Mouse (Mus musculus) embryo, embryonic 11.5 days (tissue): ENCODE measurements around the gene Ugt1a7c.
"Not testable (repeated sequence)": the region's sequence is repeated elsewhere in the genome, so short reads cannot be mapped to it uniquely, and the experiment has no call there.

ENCODE experiments used
- DNase-seq: peaks from one replicate; pipeline ENCODE4 v3.0.0-alpha.2; 2012; ENCODE audit warnings: low read depth, low spot score

Gene Ugt1a7c

DNA sequence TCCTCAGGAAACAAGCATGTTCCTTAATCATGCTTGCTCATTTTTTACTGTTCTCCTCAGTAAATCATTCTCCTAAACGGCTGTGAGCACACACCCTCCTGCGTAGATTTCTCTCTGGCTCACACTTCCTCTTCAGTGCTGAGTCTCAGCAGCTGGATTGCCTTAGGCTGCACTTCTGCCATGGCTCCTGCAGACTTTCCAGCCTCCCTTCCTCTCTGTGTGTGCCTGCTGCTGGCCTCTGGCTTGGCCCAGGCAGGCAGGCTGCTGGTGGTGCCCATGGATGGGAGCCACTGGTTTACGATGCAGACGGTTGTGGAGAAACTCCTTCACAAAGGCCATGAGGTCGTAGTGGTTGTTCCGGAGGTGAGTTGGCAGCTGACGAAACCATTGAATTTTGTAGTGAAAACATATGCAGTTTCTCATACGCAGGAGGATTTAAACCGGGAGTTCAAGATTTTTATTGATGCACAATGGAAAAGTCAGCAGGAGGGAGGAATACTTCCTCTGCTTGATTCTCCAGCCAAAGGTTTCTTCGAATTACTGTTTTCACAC lies at the start of gene Ugt1a7c:
Ugt1a7c (plus strand) TSS at position 122 of the 552 bp plus-strand sequence.
- peak; percentile 14 for DNase-seq

DNA sequence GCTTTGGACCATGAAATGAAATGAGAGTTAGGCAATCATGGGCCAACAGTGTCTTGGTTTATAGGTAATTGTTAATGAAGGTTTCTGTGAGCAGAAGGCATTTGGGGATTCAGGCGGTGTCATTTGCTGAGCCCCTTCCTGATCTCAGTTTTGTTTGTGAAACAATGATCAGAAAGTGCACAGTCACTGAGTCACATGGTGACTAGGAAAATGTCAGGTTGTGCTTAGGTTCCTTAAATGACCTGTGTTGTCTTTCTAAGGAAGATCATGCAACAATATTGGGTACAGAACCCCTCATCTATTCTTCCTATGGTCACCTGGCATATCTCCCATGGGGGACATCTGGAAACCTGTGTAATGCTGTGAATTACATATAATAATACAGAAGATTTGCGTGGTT lies 47.5 kb upstream of the Ugt1a7c start:
- DNase-seq, result not testable (repeated sequence)

DNA sequence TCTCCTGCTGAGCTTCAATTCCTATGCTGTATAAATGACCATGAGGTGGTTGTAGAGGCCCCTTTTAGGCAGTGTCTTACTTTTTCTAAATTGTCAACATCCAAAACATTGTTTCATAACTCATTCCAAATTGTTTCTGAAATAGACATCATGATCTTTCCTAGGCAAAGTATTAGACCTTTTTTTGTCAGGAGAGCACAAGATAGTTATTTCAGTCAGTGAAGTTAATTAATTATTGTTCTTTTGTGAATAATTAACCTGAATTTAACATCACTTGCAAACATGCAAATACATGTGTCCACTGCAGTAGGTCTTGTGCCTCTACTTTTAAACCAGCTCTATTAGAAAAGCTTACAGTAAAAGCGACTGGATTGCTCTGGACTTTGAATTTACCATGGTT lies 39.8 kb upstream of the Ugt1a7c start, which contains the start of gene Ugt1a10:
Ugt1a10 (plus strand) TSS at position 301 of the 400 bp plus-strand sequence.
- DNase-seq, result no peak

DNA sequence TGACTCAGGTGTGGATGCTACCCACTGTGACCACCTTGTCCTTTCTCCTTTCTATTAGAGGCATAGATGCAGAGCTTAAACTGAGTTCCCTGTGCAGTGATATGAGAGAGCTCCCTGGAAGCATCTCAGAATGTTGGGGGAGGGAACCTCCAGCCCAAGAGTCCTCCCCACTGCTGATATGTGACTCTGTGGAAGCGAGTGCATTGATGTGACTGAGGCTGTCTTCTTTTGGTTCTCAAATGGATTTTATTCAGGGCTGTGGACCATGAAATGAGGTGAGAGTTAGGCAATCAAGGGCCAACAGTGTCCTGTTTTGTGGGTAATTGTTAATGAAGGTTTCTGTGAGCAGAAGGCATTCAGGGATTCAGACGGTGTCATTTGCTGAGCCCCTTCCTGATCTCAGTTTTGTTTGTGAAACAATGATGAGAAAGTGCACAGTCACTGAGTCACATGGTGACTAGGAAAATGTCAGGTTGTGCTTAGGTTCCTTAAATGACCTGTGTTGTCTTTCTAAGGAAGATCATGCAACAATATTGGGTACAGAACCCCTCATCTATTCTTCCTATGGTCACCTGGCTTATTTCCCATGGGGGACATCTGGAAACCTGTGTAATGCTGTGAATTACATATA lies 28.3 kb upstream of the Ugt1a7c start:
- not testable (repeated sequence) for DNase-seq

DNA sequence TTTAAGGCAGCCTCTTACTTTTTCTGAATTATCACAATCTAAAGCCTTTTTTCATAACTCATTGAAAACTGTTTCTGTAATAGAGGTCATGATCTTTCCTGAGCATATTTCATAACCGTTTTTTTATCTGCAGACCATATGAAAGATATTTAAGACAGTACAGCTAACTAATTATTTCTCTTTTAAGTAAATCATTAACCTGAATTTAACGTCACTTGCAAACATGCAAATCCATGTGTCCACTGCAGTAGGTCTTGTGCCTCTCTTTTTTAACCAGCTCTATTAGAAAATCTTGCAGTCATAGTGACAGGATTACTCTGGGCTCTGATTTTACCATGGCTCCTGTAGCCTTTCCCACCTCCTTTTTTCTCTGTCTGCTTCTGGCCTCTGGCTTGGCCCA lies 24.4 kb upstream of the Ugt1a7c start, which contains the start of gene Ugt1a9:
Ugt1a9 (plus strand) TSS at position 306 of the 400 bp plus-strand sequence.
- DNase-seq, result no peak

DNA sequence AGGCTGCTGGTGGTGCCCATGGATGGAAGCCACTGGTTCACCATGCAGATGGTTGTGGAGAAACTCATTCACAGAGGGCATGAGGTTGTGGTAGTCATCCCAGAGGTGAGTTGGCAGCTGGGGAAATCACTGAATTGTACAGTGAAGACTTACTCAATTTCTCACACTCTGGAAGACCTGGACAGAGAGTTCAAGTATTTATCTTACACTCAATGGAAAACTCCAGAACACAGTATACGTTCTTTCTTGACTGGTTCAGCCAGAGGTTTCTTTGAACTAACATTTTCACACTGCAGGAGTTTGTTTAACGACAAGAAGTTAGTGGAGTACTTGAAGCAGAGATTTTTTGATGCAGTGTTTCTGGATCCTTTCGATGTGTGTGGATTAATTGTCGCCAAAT lies 24.0 kb upstream of the Ugt1a7c start:
- DNase-seq, result no peak

DNA sequence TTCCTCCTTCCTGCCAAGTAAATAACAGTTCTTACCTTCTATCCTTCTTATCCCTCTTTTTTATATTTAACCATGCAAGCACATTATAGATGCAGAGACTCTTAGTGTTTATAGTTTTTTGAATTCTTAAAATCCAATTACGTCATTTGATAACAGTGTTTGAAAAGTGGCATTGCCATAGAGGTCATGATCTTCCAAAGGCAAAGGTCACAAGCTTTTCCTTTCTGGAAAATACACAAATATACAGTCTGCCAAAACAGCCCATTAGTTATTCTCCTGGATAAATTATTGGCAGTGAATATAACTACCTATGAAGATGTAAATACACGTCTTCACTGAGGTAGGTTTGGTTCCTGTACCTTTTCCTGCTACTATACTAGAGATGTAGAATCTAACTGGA lies 20.4 kb upstream of the Ugt1a7c start:
- no peak for DNase-seq

DNA sequence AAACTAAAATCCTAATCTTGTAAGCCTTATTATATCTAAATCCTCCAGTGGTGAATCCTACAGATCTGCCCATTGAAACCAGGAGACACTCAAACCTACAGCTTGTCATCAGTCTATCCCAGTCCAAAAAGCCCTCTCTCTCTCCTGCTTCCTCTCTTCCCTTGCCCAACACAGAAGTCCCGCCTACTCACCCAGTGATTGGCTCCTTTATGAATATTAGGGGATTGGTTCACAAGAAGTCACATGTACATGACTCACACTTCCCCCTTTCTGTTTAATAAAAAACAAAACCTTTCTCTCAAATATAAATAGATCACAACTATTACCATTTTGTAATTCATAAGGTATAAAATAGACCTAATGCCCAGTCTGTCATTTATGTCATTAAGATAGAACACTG lies 17.7 kb upstream of the Ugt1a7c start:
- no peak for DNase-seq

DNA sequence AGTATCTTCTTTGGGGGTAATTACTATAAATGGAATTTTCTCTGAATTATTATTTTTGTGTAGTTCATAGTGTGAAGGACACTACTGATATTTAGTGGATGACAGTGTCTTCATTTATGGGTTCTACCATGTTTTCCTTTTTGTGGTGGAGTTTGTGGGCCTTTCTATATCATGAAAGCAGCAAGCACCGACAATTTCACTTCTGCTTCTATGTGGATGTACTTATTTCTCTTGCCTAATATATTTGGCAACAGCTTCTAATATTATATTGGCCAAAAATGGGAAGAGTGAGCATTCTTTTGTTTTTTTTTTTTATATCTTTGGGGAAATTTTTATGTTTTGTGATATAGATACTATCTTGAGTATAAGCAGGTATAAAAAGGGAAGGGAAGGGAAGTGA lies 13.2 kb upstream of the Ugt1a7c start:
- no peak for DNase-seq

DNA sequence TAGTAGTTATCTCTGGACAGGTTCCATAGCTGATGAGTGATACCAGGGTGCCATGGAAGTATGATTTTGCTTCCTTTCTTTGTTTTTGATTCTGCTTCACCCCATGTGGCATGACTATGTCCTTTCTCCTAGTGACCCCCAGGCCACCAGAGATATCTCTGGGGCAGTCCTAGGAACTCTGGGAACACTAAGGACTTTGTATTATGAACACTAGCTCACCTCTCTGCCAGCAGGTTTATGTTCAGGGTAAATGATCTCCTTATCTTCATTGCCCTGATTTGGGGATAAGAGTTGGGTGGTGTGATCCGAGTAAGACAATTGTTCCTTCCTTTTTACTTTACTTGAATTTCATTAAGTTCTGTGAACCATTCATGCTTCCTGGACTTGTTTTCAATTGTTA lies 8.7 kb upstream of the Ugt1a7c start:
- DNase-seq, result no peak

DNA sequence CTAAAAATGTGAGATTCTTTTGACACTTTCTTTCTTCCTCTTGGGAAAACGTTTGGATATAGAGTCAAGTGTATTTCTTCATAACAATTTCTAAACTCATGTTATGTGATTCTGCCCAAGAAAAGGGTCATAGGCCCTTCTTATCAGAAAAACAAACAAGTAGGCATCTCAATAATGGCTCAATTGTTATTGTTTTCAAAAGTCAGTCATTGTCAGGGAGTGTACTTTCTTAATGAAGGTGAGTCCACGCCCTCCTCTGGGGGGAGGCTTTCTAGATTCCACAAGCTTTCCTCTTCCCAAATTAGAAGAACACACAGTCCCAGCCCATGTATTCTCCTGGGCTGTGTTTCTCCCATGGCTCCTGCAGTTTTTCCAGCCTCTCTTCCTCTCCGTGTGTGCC lies 7.3 kb upstream of the Ugt1a7c start, which contains the start of gene Ugt1a8:
Ugt1a8 (plus strand) TSS at position 301 of the 400 bp plus-strand sequence.
- DNase-seq, result no peak

DNA sequence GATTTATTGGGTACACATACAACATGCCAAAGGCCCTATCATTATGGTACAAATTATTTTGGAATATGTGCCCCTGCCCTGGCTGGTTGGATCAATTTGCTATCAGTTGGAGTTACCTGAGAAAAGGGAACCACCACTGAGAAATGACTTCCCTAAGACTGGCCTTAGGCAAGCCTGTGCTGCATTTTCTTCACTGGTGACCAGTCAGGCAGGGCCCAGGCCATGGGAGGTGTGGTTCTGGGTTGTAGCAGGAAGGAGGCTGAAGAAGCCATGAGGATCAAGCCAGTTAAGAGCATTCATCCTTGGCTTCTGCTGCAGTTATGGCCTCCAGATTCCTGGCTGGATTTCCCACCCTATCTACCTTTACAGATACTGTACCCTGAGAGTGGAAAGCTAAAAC lies 2.5 kb upstream of the Ugt1a7c start:
- no peak for DNase-seq

DNA sequence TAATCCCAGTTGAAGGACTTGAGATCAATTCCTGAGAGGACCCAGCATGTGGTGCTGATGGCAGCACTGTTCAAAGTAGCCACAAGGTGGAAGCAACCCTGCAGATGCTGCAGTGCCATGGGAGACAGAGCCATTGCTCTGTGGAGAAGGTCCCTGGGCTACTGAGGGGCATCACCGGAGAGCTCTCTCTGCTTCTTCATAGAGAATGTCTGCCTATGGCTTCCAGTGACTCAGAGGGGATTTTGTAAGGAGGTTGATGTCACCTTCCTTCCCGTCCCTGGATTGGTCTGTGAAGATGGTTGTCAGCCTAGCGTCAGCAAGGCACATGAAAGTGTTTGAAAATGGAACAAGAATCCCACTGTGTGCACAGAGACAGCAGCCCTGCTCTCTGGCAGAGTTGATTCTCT lies 589 bp upstream of the Ugt1a7c start:
- not testable (repeated sequence) for DNase-seq

DNA sequence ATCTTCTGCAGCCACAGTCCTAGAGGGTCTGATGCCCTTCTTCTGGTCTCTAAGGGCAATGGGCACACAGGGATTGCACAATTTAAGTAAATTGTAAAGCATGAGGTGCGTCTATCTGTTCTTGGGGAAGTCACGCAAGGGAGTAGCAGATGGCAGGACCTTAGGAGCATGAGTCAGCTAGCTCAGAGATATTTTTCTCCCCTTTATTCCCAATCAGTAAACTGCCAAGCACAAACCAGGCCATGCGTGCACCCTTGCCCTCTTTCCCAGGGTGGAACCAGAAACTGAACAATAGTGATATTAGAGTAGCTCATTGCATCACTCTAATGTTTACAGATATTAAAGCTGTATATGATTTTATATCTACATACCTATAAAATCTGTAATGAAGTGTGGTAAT lies 3.7 kb downstream of the Ugt1a7c start:
- not testable (repeated sequence) for DNase-seq

DNA sequence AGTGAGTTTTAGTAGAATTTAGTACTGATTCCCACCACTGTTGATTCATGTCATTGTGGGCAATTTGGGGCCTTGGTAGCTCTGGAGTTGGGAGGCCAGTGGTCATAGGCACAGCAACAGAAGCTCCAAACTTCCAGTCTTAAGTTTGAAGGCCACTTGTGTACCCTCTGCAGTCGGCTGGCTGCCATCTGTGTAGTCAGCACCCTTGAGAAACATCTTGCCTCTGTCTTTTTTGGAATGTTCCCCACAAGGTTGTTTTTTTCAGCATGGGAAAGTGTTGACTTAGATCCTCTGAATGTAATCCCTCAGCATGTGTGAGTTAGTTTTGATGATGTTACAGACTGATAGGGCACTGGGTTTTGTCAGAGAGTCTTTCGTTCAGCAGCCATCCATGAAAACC lies 4.8 kb downstream of the Ugt1a7c start:
- not testable (repeated sequence) for DNase-seq

DNA sequence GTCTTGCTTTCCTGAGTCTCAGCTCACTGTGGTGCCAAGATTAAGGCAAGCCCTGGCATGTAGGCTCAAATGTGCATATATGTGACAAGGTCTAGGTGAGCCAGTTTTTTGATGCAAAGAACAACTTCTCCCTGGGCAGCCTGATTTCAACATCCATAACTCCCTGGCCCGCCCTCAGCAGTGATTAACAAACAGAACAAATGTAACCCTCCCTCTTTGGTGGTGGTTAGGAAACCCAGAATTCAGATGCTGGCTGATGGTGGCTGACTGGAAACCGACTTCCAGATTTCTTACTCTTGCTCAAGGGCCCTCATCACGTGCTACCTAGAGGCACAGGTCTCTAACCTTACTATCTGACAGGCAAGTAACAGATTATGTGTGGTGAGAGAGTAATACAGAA lies 8.2 kb downstream of the Ugt1a7c start, which contains the start of gene Ugt1a6b:
Ugt1a6b (plus strand) TSS at position 234 of the 400 bp plus-strand sequence.
- DNase-seq, result not testable (repeated sequence)

DNA sequence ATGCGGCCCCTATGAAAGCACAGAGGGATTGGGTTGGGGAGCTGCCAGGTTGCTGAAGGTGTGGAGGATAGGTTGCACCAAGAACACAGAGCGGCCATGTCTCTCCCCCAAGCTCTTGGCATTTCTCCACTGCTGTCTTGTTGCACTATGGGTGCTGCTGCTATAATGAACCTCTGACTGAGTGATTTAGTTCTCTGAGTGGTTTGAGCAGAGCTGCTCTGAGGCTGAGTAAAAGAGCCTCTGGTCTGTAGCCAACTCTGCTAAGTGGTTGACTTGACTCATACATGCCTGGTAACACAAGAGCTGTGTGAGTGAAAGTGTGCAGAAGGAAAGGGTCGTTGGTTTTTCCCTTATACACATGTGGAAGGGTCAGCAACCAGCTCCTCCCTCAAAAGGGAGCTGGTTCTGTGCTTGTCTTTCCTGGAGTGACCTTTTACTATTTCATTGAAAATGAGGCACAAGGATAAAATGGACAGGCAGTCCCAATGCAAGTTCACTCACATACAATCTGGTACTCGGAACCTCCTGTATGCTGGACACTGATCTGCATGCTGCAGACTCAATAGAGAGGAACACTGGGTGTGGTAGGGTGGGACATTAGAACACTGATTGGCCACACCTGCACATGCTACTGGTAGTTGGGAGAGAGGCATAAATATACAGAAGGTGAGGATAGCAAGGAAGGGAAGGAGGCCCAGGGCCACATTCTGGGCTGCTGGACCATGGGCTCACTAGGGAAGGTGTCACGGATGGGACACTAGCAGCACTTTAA lies 9.0 kb downstream of the Ugt1a7c start:
- DNase-seq, result not testable (repeated sequence)

DNA sequence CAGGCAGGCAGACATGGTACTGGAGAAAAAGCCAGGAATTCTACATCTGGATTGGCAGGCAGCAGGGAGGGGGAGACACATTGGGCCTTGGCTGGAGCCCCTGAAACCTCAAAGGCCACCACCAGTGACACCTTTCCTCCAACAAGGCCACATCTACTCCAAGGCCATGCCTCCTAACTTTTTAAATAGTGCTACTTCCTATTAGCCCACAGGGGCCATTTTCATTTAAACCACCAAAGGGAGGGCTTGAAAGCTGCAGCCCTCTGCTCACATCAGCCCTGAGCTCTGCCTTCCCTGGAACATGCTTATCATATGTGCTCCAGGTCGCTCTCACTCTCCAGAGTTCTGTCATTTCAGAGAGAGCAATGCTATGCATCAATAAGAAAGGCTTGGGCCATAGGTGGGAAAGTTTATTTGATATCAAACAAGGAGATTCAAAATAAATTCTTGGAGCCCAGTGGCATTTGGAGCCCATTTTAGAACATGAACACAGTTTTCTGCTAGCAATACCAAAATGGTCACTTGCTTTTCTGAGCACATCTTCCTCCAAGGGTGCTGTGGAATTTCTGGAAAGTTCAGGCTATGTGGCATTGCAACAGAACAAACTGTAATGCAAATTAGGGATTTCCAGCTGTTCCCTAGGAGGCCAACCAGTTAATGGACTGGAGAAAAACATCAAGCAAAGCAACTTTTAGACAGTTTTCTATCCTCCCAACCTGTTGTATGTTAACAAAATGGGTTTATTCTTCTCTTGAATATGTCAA lies 10.0 kb downstream of the Ugt1a7c start:
- no peak for DNase-seq

DNA sequence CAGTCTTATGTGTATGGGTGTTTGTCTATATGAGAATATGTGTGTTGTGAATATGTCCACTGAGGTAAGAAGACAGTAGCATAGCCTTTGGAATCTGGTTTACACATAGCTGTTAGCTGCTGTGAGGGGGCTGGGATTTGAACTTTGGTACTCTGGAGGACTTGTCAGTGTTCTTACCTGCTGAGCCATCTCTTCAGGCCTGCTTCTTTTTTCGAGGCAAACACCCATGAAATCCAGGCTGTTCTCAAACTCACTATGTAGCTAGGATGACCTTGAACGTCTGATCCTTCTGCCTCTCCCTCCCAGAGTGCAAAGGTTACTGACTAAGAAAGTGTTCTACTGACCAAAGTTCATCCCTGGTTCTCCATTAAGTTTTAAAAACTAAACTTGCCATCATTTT lies 10.8 kb downstream of the Ugt1a7c start:
- DNase-seq, result no peak

DNA sequence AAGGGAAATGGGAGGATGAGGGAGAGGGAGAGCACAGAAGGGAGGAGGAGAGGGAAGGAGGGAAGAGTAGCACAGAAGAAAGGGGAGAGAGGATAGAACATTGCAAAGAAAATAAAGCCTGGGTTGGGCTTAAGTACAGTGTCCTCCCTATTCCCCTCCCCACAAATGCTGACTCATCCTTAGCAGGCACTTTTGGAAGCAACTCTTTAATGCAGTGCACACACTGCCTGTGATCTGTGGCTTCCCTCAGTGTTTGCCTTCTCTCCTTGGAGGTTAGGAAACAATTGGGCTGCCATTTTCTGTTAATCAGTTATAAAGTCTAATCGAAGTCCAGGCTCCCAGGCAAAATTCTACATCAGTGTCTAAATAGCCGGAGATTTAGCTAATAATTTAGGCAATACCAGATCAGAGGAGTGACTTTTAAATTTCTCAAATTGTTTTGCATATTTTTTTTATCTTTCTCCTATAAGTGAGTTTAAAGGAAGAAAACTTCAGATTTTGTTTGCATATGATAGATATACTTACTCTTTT lies 14.2 kb downstream of the Ugt1a7c start:
- not testable (repeated sequence) for DNase-seq

DNA sequence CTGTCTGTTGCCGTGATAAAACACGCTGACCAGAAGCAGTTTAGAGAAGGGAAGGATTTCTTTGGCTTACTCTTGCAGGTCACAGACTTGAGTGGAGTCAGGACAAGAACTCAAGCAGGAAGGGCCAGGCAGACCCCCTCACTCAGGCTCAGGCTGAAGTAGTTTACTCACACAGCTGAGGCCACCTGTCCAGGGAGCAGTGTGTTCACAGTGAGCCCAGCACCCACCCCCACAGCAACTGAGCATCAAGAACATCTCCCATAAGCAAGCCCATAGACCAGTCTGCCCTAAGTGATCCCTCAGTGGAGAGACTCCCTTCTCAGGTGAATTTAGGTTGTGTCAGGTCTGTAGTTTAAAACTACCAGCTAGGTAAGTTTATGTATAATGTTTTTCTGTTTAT lies 14.7 kb downstream of the Ugt1a7c start:
- not testable (repeated sequence) for DNase-seq
